Mouse (Mus musculus) erythroblast, embryonic 14.5 days (primary cell): ENCODE data around the gene Alk.

ENCODE experiments used
- GATA1 ChIP-seq: IDR thresholded peaks from 2 replicates; pipeline ENCODE4 v1.6.1; 2012; ENCODE audit warnings: low read length, inconsistent platforms, mixed read lengths
- TAL1 ChIP-seq: IDR thresholded peaks from 3 replicates; pipeline ENCODE4 v1.6.1; 2012; ENCODE audit warnings: low read length, inconsistent platforms, mixed read lengths

DNA sequence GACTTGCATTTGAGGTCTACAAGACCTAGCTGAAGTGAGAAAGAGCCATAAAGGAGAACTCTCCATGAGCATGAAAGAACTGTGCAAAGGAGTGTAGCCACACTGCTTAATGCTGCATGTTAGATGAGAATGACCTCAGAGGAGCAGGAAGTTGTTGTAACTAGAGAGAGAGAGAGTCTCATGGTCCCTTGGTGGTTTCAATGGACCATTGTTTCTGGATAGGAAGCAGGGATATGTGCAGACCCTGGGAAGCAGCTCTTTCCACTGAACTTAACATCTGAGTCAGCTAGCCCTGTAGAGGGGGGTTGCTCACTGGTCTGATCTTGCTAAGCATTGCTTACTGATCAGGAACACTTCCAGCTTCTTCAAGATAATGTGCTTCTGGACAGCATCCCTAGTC lies 587.1 kb downstream of the Alk start:
- no peak for TF ChIP-seq TAL1
- no peak for TF ChIP-seq GATA1
